Mouse (Mus musculus) hindbrain, embryonic 16.5 days (tissue): ENCODE measurements around the gene 4930451I11Rik. TPM values are rescaled to one million over a fixed set of nuclear protein-coding genes. Genes with fewer than 3 reads are reported as not detected.

Experiments used
- ATAC-seq: fragments of 200-750 bp; cut with Nextera tagmentation; 2 replicates; pipeline ENCODE4 v1.8.0; 2017; ENCODE audit warnings: moderate TSS enrichment, moderate library complexity
- H3K27ac ChIP-seq: fragments of 300-500 bp; sonication (generic); 2 replicates; pipeline ENCODE4 v1.5.1; 2014; ENCODE audit warnings: low read depth, mild to moderate bottlenecking, control low read depth, low read length, moderate library complexity
- H3K27me3 ChIP-seq: fragments of 300-500 bp; sonication (generic); replicated peaks from 2 replicates; pipeline ENCODE4 v1.6.1; 2014; ENCODE audit warnings: low read length; ENCODE audit not compliant: control insufficient read depth, insufficient read depth
- H3K36me3 ChIP-seq: fragments of 300-500 bp; sonication (generic); 2 replicates; pipeline ENCODE4 v1.6.1; 2014; ENCODE audit warnings: mild to moderate bottlenecking, low read length, moderate library complexity, mixed read lengths; ENCODE audit not compliant: control insufficient read depth, insufficient read depth
- H3K4me1 ChIP-seq: fragments of 300-500 bp; sonication (generic); 2 replicates; pipeline ENCODE4 v1.6.1; 2014; ENCODE audit warnings: low read depth, low read length; ENCODE audit not compliant: control insufficient read depth, insufficient read depth
- H3K4me2 ChIP-seq: fragments of 300-500 bp; sonication (generic); 2 replicates; pipeline ENCODE4 v1.6.1; 2014; ENCODE audit warnings: mild to moderate bottlenecking, low read length, control low read depth, moderate library complexity
- H3K4me3 ChIP-seq: fragments of 300-500 bp; sonication (generic); 2 replicates; pipeline ENCODE4 v1.5.1; 2014; ENCODE audit warnings: mild to moderate bottlenecking, low read length, control low read depth, moderate library complexity
- H3K9ac ChIP-seq: fragments of 300-500 bp; sonication (generic); 2 replicates; pipeline ENCODE4 v1.6.1; 2014; ENCODE audit warnings: low read depth, mild to moderate bottlenecking, control low read depth, low read length, moderate library complexity
- H3K9me3 ChIP-seq: fragments of 300-500 bp; sonication (generic); 2 replicates; pipeline ENCODE4 v1.6.1; 2014; ENCODE audit warnings: mild to moderate bottlenecking, low read length, moderate library complexity; ENCODE audit not compliant: control insufficient read depth
- WGBS: fragments of 180-500 bp; shearing (Covaris S2); extraction: QIAGEN DNeasy Blood & Tissue Kit; methylation state at CpG from one replicate; pipeline ENCODE4 v1.1.7; 2014; 5-methylcytosine and 5-hydroxymethylcytosine counted together
- polyA plus RNA-seq: library from polyadenylated mRNA; unstranded; fragments of >200 nt; fragmentation: Nextera tagmentation; extraction: Ambion mirVana; gene quantifications from 2 replicates; pipeline ENCODE4 v1.2.1, GENCODE M21; 2015

The 4930451I11Rik gene
- polyA plus RNA-seq, 1 experiment from 2014 or later, result 0.49 TPM

DNA sequence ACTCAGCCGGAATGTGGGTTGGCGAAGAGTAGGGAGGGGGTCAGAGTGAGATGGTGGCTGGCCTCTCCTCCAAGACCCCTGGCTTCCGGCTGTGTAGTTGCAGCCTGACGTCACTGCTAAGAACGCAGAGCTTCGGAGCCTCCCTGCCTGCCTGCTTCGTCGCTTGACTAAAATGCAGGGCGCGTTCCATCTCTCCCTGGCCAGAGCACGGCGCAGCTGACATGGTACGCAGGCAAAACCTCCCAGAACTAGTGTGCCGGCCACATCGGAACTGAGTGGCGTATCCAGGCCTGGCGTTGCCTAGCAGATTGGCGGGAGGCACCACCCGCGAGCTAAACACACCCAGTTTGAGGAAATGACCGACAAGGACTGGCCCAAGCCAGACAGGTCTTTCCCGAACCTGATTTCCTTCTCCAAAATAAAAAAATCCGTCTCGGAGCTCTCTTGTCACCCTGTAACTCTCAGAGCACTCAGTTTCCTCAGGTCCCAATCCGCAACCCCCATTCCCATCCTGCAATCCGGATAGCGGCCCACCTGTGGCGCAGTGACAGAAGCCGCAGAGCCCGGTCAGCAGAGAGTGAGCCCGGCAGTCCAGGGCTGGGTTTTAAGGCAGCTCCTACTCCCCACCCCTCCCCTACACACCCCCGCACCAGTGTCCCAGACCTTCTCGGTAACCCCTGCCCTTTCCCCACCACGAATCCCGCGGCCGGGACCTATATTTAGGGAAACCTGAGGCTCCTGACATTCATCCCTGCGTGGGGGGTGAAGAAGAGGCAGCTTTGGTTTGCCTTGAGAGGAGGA lies 31.8 kb downstream of the 4930451I11Rik start:
- no peaks in the 10 kb centered on the region for H3K9me3 ChIP-seq
- H3K27ac ChIP-seq, result peak overlapping the region; percentile 96
- ATAC-seq, result peak; percentile 94
- no peaks in the 10 kb centered on the region for H3K27me3 ChIP-seq
- peaks cover 32% of the 10 kb centered on the region for H3K4me1 ChIP-seq
- H3K4me3 ChIP-seq, result peak overlapping the region; percentile 73
- peak overlapping the region; percentile 84 for H3K4me2 ChIP-seq
- WGBS, result 1% methylated on average over 38 of the region's 38 CpGs
- peak overlapping the region; percentile 73 for H3K9ac ChIP-seq
- peaks cover 19% of the 10 kb centered on the region for H3K36me3 ChIP-seq

DNA sequence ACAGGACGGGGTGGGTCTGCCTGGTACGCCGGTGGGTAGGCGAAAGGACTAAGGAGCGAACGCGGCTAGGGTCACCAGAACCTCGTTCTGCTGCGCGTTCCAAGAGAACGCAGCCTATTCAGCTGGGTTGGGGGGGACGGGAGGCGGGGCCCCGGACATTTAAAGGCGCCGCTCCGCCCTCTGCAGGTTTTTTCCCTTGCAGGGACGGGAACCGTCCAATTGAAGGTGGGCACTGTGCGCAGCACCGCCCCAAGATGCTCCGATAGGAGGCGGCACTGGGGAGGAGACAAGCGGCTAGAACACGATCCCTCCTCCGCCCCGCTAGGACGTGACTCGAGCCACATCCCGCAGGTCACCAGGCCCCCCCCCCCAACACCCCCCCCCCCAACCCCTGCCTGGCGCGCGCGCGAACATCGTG lies 32.4 kb downstream of the 4930451I11Rik start:
- peak overlapping the region; percentile 73 for H3K4me3 ChIP-seq
- 2% methylated on average over 26 of the region's 36 CpGs for WGBS
- H3K4me2 ChIP-seq, result peak overlapping the region; percentile 84
- ATAC-seq, result peak; percentile 97
- peaks cover 21% of the 10 kb centered on the region for H3K36me3 ChIP-seq
- peak overlapping the region; percentile 96 for H3K27ac ChIP-seq
- H3K9ac ChIP-seq, result peak overlapping the region; percentile 88
- peaks cover 32% of the 10 kb centered on the region for H3K4me1 ChIP-seq
- no peaks in the 10 kb centered on the region for H3K27me3 ChIP-seq
- no peaks in the 10 kb centered on the region for H3K9me3 ChIP-seq

DNA sequence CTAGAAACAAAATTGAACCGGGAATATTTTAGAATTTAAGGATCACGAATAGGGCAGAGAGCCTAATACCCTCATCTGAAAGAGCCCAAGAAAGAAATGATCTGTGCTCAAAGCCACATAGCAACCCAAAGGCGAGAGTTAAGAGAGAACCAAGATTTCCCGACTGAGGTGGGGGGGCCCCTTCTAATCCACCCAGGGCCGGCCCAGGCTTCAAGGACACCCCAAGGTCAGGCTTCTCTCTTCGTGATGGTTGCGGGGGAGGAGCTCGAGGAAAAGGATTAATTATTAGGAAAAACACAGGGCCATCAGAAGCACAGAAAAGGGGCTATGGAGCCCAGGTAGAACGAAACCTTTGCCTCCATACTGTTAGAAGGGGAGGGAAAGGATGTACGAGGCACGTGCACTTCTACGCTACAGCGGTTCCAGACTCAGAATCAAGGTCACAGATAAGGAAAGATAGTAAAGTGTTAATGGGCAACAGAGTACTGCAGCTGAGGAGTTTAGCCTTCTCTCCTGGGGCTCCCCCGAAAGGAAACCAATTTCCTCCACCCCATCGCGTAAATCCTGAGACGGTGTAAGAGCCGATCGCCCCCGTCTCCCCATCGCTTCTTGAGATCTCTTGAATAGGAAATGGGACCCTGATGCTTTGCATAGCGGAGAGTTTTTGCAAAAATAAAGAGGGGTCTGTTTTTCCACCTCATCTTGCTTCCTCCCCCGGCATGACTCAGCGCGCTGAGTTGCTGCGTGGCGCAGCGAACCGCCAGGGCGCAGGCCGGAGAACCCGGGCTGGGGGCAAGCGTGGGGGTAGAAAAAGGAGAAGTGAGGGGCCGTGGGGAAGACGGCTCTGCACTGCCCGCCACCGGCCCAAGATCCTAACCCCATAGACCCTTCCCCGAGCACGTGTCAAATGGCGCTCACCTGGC lies 33.1 kb downstream of the 4930451I11Rik start:
- Histone ChIP-seq H3K27ac (peak overlapping the region; percentile 96), H3K4me1 (peaks cover 32% of the 10 kb centered on the region), H3K9ac (peak overlapping the region; percentile 88), H3K36me3 (peaks cover 21% of the 10 kb centered on the region), H3K9me3 (no peaks in the 10 kb centered on the region), H3K4me3 (peak overlapping the region; percentile 73), H3K27me3 (no peaks in the 10 kb centered on the region), H3K4me2 (peak overlapping the region; percentile 84)
- under 1% methylated on average over 40 of the region's 40 CpGs for WGBS
- no peak for ATAC-seq

DNA sequence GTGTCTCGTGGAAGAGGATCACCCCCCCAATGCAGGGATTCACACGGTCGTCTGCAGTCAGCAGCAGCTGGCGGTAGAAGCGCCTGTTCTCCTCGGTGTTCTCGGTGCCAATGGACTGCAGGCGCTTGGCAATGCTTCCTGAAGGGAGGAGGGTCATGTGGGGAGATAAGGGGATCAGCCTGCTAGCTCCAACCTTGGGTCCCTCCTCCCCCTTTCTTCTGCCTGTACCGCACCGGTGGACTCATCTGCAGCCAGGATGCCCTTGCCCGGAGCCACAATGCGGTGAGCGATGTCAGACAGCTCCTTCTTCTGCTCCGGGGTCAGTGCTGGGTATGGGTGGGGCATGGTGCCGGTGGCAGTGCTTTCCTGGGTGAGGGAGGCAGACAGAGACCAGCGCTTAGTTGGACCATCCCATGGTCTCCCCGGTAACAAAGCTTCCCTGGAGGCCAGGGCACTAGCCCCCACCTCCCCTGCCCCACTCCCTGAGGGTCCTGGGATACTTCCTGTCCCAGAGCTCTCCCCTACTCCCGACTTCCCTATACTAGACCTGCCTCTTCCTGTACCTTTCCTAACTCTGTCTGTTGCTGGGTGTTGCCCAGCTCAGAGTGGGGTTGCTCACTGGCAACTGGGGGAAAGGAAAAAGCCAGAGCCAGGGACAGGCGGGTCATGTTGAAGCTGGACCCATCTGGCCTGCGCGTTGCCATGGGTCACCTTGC lies 33.9 kb downstream of the 4930451I11Rik start, which contains the start of gene Fam57b:
Gene Fam57b, plus strand, starts transcription at position 258 of the 716 bp plus-strand sequence.
- no peaks in the 10 kb centered on the region for H3K9me3 ChIP-seq

DNA sequence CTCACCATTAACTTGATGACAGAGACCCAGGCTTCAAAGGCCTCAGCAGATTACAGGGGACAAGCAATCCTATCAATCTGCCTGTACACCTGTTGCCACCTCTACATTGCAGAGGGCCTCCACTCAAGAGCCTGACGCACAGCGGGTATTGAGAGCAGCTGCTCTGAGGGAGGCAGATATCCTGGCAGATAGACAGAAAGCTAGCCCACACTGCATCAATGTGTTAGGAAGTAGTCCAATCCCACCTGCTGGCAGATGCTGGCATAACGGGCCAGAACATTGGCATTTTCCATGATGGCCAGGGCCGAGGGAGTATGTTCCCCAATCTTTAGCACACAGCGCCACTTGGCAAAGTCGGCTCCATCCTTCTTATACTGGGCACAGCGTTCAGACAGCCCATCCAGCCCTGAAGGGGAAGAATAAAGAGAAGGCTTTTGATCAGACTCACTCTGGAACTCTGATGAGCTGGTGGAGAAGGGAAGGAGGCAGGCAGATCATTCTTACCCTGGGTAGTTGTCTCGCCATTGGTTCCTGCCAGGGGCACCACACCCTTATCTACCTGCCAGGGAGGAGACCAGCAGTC lies 35.0 kb downstream of the 4930451I11Rik start:
- Histone ChIP-seq H3K4me3 (no peak overlapping the region; the same call in 1 of the 2 replicates), H3K9ac (peak overlapping the region; percentile 88; the same call in 1 of the 2 replicates), H3K4me1 (peaks cover 40% of the 10 kb centered on the region), H3K27ac (no peak overlapping the region), H3K4me2 (peak overlapping the region; percentile 84; the same call in 1 of the 2 replicates), H3K27me3 (no peaks in the 10 kb centered on the region), H3K36me3 (peaks cover 21% of the 10 kb centered on the region), H3K9me3 (no peaks in the 10 kb centered on the region)
- 63% methylated on average over 8 of the region's 8 CpGs for WGBS
- ATAC-seq, result no peak

More for the DNA sequence above, 33.9 kb downstream of the 4930451I11Rik start, which contains the start of gene Fam57b:
- no peak for ATAC-seq
- WGBS, result 20% methylated on average over 21 of the region's 21 CpGs
- Histone ChIP-seq H3K36me3 (peaks cover 21% of the 10 kb centered on the region), H3K4me1 (peaks cover 39% of the 10 kb centered on the region), H3K4me3 (peak within 1 kb of the TSS; percentile 73), H3K9ac (peak within 1 kb of the TSS; percentile 88), H3K4me2 (peak within 1 kb of the TSS; percentile 84), H3K27ac (peak within 1 kb of the TSS; percentile 96), H3K27me3 (no peaks in the 10 kb centered on the region)

DNA sequence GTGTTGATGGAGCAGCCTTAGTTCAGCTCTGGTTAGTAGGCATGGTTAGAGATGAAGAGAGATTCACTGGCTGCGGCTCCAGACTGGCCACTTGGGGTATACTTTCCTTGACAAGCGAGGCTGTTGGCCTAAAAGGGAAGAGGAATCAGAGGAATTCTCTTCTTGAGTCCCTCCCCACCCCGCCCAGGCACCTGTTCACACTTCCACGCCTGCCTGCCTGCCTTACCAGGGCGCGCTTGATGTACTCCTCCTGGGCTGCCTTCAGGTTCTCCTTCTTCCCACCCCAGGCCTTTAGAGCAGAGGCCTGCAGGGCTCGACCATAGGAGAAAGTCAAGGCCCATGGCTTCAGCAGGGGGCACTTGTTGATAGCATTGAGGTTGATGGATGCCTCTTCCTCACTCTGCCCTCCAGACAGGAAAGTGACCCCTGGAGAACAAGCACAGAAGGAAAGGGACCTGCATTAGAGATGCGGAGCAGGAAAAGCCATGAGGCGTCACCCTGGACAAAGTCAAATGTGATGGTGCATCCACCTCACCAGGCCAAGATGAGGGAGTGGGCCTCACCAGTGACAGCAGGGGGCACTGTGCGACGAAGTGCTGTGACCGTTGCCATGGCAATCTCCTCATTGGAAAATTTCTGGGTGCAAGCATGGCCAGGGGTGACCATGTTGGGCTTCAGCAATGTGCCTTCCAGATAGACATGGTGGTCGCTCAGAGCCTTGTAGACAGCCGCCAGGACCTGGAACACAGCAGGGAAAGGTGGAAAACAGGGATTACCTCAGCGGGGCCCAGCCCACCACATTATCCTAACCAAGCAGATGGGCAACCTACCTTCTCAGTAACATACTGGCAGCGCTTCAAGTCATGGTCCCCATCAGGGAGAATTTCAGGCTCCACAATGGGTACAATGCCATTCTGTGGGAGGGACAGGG lies 35.8 kb downstream of the 4930451I11Rik start:
- 77% methylated on average over 16 of the region's 16 CpGs for WGBS
- Histone ChIP-seq H3K27me3 (no peaks in the 10 kb centered on the region), H3K4me2 (no peak overlapping the region), H3K36me3 (peaks cover 21% of the 10 kb centered on the region), H3K4me3 (no peak overlapping the region), H3K9me3 (no peaks in the 10 kb centered on the region), H3K9ac (no peak overlapping the region), H3K4me1 (peaks cover 48% of the 10 kb centered on the region), H3K27ac (no peak overlapping the region)
- ATAC-seq, result no peak

DNA sequence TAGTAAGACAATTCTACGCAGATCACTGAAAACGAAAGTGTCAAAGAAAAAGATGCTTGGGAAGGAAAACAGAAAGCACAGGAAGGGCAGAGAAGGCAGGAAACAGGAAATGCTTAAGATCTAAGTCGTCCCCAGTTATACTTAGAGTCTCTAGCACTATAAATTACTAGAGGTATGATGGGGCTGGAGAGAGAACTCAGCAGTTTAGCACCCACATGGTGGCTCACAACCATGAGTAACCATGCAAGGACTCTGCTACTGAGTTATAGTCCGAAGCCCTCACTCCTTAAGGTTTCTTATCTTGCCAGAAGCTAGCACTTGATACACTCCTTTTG lies 37.2 kb downstream of the 4930451I11Rik start:
- Histone ChIP-seq H3K9me3 (no peaks in the 10 kb centered on the region), H3K27ac (no peak overlapping the region), H3K4me1 (peaks cover 43% of the 10 kb centered on the region), H3K27me3 (no peaks in the 10 kb centered on the region), H3K4me3 (no peak overlapping the region), H3K36me3 (peaks cover 22% of the 10 kb centered on the region), H3K4me2 (no peak overlapping the region), H3K9ac (no peak overlapping the region)
- no peak for ATAC-seq
- 77% methylated on average over 4 of the region's 4 CpGs for WGBS
